Mouse (Mus musculus): Measurements from ENCODE around the gene Surf6. TPM values are rescaled to one million over a fixed set of nuclear protein-coding genes. Genes with fewer than 3 reads are reported as not detected.

The Surf6 gene
- polyA plus RNA-seq, 1 experiment from 2014 or later, result 25.2 TPM

DNA sequence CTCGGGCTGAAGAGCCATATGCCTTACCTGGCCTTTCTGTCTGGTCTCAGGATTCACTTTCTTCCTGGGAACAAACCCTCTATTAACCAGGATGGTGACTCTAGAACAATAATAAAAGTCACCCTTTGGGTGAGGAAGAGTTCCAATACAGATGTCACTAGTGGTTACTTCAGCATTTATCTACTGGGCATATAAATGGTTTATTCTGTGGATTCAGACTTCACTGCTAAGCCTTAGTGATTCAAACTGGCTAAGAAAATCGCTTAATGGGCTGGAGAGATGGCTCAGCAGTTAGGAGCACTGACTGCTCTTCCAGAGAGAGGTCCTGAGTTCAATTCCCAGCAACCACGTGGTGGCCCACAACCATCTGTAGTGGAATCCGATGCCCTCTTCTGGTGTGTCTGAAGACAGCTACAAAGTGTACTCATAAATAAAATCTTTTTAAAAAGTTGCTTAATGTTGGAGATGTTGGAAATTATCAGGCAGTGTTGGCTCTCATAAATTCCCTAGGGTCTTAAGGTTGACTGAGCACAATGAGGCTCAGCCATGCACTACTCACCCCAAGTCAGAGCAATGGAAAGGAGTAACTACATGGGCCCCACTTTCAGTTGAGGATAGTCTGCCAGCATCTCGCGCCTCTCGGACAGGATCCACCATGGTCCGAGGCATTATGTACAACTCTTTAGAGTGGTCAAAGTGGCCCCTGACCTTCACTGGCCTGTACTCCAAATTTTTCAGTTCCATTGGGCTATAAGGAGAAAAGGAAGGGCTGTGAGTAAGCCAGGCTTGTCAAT, 11.7 kb upstream of the Surf6 start:
- in situ Hi-C loops (cut with MboI; ENCODE audit: low pct_unique_long_range_greater_than_20kb), result loop anchor here (25.0 kb wide), 1 partner anchor 477 kb away; the partner anchor contains the start of gene Sec16a
- no peak for DNase-seq (ENCODE audit: low read depth, low spot score)
- TF ChIP-seq CTCF (IDR thresholded peaks at IDR 0.05), result no peak
- CTCF ChIA-PET, result no interaction called here
- ATAC-seq, result no peak
- POLR2A ChIA-PET, result no interaction called here
- H3K27me3 ChIP-seq, result no peaks in the 10 kb centered on the region

DNA sequence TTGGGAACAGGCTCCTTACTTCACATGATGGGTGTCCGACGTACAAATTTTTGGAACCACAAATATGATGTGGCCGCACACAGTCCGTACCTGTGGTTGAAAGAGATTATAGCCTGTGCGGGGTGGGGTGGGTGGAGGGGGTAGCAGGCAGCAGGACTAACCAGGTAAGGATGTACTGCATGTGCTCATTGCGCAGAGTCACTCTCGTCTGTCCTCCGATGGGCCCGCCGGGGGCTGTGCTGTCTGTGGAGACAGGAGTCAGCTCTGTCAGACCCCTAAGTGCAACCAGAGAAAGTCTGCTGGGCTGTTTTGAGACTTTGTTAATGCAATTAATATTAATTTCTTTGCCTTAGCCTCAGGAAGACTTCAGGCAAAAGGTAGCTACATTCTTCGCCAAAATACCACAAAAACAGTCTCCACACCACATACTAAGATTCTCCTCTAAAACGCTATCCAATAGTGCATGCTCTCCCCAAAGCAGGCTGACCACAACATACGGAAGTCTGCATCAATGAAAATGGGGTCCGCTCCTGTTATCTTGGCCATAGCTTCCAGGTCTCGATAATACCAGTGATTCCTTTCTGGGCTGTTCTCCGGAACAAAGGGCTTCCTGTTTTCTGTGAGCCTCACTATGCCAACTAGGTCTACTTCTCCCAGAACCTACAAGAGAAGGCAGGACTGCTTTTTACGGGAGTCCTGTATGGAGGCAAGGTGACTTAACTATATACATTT, 10.9 kb upstream of the Surf6 start:
- TF ChIP-seq CTCF (IDR thresholded peaks at IDR 0.05), result no peak
- CTCF ChIA-PET, result interaction anchor here (1.1 to 2.0 kb wide), 2 partner anchors 17 to 267 kb away, joined by 3 to 7 read pairs; no protein-coding TSS in a partner anchor
- POLR2A ChIA-PET, result interaction anchor here (0.6 kb wide), 1 partner anchor 150 kb away, joined by 3 read pairs; no protein-coding TSS in a partner anchor
- in situ Hi-C loops (cut with MboI; ENCODE audit: low pct_unique_long_range_greater_than_20kb), result loop anchor here (25.0 kb wide), 1 partner anchor 476 kb away; the partner anchor contains the start of gene Sec16a
- ATAC-seq (no peak), DNase-seq (ENCODE audit: low read depth, low spot score) (no peak)
- H3K27me3 ChIP-seq, result no peaks in the 10 kb centered on the region

DNA sequence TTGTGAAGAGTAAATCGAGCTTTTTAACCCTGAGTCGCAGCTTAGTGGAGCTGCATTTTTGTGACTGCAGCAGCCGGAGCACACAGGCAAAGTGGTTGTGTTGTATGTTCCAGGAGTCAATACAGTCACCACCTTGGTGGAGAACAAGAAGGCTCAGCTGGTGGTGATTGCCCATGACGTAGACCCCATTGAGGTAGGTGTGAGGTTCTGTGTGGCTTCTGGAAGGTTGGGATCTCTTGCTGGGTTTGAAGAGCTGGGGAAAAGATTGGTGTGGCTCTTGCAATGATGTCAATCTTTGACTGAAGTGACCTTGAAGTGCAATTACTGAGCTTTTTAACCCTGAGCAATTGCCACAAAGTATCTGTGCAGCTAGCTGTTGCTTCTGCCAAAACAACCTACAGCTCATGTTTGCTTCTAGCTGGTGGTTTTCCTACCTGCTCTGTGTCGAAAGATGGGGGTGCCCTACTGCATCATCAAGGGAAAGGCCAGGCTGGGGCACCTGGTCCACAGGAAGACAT, 9.6 kb upstream of the Surf6 start:
- POLR2A ChIA-PET, result interaction anchor here (1.0 to 2.0 kb wide), 2 partner anchors 9 to 10 kb away, joined by 3 to 10 read pairs; partner anchors contain the start of gene Surf6
- in situ Hi-C loops (cut with MboI; ENCODE audit: low pct_unique_long_range_greater_than_20kb), result loop anchor here (25.0 kb wide), 1 partner anchor 475 kb away; the partner anchor contains the start of gene Sec16a
- CTCF ChIA-PET, result interaction anchor here (1.1 to 2.0 kb wide), 3 partner anchors 10 to 105 kb away, joined by 3 to 7 read pairs (median 4); no protein-coding TSS in a partner anchor
- ATAC-seq, result no peak
- no peak for DNase-seq (ENCODE audit: low read depth, low spot score)
- TF ChIP-seq CTCF (IDR thresholded peaks at IDR 0.05), result no peak
- H3K27me3 ChIP-seq, result no peaks in the 10 kb centered on the region

DNA sequence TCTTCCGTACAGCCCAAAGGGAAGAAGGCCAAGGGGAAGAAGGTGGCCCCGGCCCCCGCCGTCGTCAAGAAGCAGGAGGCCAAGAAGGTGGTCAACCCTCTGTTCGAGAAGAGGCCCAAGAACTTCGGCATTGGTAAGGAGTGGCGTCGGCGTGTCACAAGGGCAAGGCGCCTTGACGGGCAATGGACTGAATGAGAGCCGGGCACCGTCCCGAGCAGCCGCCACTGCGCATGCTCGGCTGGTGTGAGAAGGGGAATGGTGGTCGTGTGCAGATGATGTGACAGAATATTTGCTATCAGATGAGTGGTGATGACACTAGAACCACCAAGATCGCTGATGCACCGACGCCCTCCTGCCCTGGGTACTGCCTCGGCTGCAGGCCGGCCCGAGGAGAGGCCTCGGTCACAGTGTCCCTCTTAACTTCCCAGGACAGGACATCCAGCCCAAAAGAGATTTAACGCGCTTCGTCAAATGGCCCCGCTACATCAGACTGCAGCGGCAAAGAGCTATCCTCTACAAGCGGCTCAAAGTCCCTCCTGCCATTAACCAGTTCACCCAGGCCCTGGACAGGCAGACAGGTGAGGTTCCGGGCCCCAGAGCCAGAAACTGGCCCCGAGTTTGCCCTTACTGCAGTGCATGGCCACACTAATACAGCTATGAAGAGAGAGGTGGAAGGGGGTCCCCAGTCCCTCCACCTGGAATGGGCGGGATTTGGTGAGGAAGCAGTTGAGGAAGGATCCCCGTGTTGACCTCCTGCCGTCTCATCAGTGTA, 8.5 kb upstream of the Surf6 start:
- TF ChIP-seq CTCF (IDR thresholded peaks at IDR 0.05), result no peak
- in situ Hi-C loops (cut with MboI; ENCODE audit: low pct_unique_long_range_greater_than_20kb), result loop anchor here (25.0 kb wide), 1 partner anchor 474 kb away; the partner anchor contains the start of gene Sec16a
- H3K27me3 ChIP-seq, result no peaks in the 10 kb centered on the region
- POLR2A ChIA-PET, result interaction anchor here (1.0 to 2.0 kb wide), 2 partner anchors 8 to 11 kb away, joined by 3 to 10 read pairs; partner anchors contain the start of gene Surf6
- no peak for DNase-seq (ENCODE audit: low read depth, low spot score)
- ATAC-seq, result peak; percentile 27
- CTCF ChIA-PET, result interaction anchor here (1.1 to 2.0 kb wide), 2 partner anchors 11 to 19 kb away, joined by 3 to 7 read pairs; no protein-coding TSS in a partner anchor

DNA sequence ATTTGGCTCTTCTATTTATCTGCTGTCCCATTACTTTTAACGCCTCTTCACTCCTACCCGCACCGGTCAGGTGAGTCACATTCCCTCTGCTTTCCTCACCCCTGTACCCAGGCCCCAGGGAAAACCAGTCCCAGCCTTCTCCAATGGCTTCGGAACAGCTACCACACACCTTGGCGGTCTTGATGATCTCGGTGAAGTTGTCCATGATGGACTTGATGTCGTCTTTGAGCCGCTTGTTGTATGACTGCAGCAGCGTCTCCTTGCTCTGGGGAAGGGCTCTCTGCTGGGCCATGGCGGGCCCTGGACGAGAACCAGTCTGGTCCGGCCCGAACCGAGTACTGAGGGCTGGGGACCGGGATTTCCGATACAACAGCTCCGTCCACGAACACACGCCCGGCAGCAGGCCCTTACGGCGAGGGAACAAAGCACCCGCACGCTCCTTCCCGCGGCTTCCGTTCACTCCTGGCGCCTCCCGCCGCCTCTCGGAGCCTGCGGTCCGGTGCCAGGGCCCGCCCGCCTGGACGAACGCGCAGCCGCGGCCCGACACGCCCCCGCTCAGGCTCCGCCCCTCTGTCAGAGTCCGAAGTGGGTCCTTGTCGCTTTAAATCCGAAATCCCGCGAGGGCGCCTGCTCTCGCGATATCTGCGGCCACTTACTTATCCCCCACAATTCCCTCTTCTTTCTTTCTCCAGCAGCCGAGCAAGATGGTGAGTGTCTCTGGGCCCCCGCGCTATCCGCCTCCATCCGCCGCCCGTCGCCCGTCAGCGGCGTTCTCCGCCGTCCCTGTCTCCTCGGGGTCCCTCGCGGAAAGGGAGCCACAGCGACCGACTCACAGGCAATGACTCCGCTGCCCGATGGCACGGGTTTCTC, 7.7 kb upstream of the Surf6 start, which contains the start of the genes Med22 and Rpl7a:
Gene Med22, minus strand, starts transcription at position 554 of the 870 bp plus-strand sequence.
Gene Rpl7a, plus strand, starts transcription at position 641 of the 870 bp plus-strand sequence.
- no peaks in the 10 kb centered on the region for H3K27me3 ChIP-seq
- ATAC-seq (peak; percentile 79), DNase-seq (ENCODE audit: low read depth, low spot score) (peak; percentile 92)
- CTCF ChIA-PET, result no interaction called here
- no peak for TF ChIP-seq CTCF (IDR thresholded peaks at IDR 0.05)
- in situ Hi-C loops (cut with MboI; ENCODE audit: low pct_unique_long_range_greater_than_20kb), result loop anchor here (25.0 kb wide), 1 partner anchor 473 kb away; the partner anchor contains the start of gene Sec16a
- POLR2A ChIA-PET, result no interaction called here

DNA sequence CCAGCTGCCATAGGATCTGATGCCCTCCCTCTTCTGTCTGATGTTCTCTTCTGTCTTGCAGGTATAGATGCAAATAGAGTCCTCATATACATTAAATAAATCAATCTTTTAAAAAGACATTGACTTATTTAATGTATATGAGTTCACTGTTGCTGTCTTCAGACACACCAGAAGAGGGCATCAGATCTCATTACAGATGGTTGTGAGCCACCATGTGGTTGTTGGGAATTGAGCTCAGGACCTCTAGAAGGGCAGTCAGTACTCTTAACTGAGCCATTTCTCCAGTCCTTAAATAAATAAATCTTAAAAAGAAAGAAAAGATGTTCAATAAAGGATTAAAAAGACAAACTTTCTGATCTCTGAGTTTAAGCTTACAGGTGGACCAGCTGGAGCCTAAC, 6.7 kb upstream of the Surf6 start:
- POLR2A ChIA-PET, result interaction anchor here (1.1 kb wide), 1 partner anchor 131 kb away, joined by 5 read pairs; no protein-coding TSS in a partner anchor
- CTCF ChIA-PET, result no interaction called here
- in situ Hi-C loops (cut with MboI; ENCODE audit: low pct_unique_long_range_greater_than_20kb), result loop anchor here (25.0 kb wide), 1 partner anchor 472 kb away; the partner anchor contains the start of gene Sec16a
- TF ChIP-seq CTCF (IDR thresholded peaks at IDR 0.05), result no peak
- H3K27me3 ChIP-seq, result no peaks in the 10 kb centered on the region
- no peak for DNase-seq (ENCODE audit: low read depth, low spot score)
- ATAC-seq, result no peak

DNA sequence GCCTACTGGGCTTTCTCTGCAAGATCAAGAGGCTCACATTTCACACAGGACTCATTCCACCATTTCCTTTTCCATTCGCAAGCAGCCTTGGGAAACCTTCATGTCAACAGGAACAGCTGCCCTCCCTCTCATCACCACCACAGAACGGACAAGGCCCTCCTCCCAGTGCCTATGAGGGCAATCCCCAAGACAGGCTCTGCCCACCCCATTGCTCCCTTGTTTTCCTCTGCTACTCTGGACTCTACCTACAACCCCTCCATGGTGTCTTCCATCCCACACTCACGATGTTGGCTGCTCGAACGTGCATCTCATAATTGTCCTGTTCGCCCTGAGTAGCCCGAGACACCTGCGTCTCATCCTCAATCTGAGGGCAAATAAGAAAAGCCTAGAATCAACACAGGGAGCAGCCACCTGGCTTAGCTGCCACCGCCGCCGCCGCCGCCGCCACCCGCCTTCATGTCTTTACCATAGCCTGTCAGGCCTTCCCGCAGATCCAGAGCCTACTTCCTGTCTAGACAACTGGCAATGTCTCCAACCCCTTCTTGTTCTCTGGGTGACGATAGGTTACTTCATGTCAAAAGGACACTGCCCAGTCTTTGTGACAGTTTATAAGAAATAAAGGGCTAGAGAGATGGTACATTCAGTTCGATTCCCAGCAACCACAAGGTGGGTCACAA, 6.2 kb upstream of the Surf6 start:
- TF ChIP-seq CTCF (IDR thresholded peaks at IDR 0.05), result no peak
- ChIA-PET POLR2A (interaction anchor here (1.1 kb wide), 1 partner anchor 131 kb away, joined by 5 read pairs; no protein-coding TSS in a partner anchor), CTCF (interaction anchor here (2.3 to 4.0 kb wide), 2 partner anchors 262 to 328 kb away, joined by 5 to 22 read pairs; no protein-coding TSS in a partner anchor)
- H3K27me3 ChIP-seq, result no peaks in the 10 kb centered on the region
- ATAC-seq, result no peak
- in situ Hi-C loops (cut with MboI; ENCODE audit: low pct_unique_long_range_greater_than_20kb), result loop anchor here (25.0 kb wide), 1 partner anchor 472 kb away; the partner anchor contains the start of gene Sec16a
- DNase-seq (ENCODE audit: low read depth, low spot score), result no peak

DNA sequence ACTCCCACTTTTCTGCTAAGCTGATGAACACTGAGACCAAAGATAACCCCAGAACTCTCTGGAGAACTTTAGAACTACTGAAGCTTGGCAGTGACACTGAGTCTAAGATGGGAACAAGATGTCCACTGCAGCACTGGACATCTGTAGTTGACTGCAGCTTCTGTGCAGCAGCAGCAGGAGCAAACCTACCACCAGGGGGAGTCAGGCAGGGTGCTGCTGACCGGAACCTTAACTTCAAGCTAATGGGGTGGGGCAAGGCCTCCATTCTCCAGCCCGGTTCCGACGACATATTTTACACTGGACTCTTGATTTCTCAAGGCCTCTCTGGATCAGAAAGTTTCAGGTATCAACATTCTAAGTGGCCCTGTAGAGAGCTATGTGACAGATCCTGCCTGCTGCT, 4.4 kb upstream of the Surf6 start:
- TF ChIP-seq CTCF (IDR thresholded peaks at IDR 0.05), result no peak
- POLR2A ChIA-PET, result no interaction called here
- no peak for DNase-seq (ENCODE audit: low read depth, low spot score)
- in situ Hi-C loops (cut with MboI; ENCODE audit: low pct_unique_long_range_greater_than_20kb), result loop anchor here (25.0 kb wide), 1 partner anchor 470 kb away; the partner anchor contains the start of gene Sec16a
- CTCF ChIA-PET, result interaction anchor here (0.9 to 4.0 kb wide), 11 partner anchors 11 to 330 kb away, joined by 3 to 22 read pairs (median 4); no protein-coding TSS in a partner anchor
- no peak for ATAC-seq
- no peaks in the 10 kb centered on the region for H3K27me3 ChIP-seq
